Mouse (Mus musculus): ENCODE measurements around the gene Triobp.

GRCm38 (mm10) chr15:78977676-78978159, 30.2 kb downstream of the Triobp start:
- TF ChIP-seq CTCF (IDR thresholded peaks at IDR 0.05; ENCODE audit: extremely low read depth, insufficient read depth, insufficient read length, insufficient replicate concordance) = no peak
- no peak for TF ChIP-seq POLR2A (IDR thresholded peaks at IDR 0.05; ENCODE audit: low read depth, low read length)

Data from spleen, adult 2 months (tissue).